Mouse (Mus musculus) bone marrow, adult 2 months (tissue): ENCODE results near the gene Cep68.

Experiments
- CTCF ChIP-seq: fragments of 200-500 bp; IDR thresholded peaks from 2 replicates; pipeline ENCODE4 v1.5.1; 2011; ENCODE audit warnings: low read length, control low read depth; ENCODE audit not compliant: control insufficient read depth, insufficient read depth
- POLR2A ChIP-seq: fragments of 200-500 bp; IDR thresholded peaks from 2 replicates; pipeline ENCODE4 v1.6.1; 2011; ENCODE audit warnings: low read depth, mild to moderate bottlenecking, control low read depth, low read length, borderline replicate concordance; ENCODE audit not compliant: control insufficient read depth

GRCm38 (mm10) chr11:20216415-20216814 is 32.8 kb downstream of the Cep68 start:
- TF ChIP-seq CTCF (no peak), POLR2A (no peak)
